Mouse (Mus musculus) olfactory bulb, adult 2 months (tissue): ENCODE measurements at regions not wholly inside any gene's neighbourhood (a gene's known extent, or its start where the extent isn't known, plus 50 kb on each side); places are given as distances from the start of the nearest gene placed in this dataset.

ENCODE experiments used
- CTCF ChIP-seq: fragments of 200-500 bp; IDR thresholded peaks from 2 replicates; pipeline ENCODE4 v1.5.1; 2012; ENCODE audit warnings: low read depth, mild to moderate bottlenecking, low read length, moderate library complexity; ENCODE audit not compliant: insufficient read depth
- POLR2A ChIP-seq: fragments of 200-500 bp; IDR thresholded peaks from 2 replicates; pipeline ENCODE4 v1.6.1; 2012; ENCODE audit warnings: mild to moderate bottlenecking, low read depth, low read length, moderate library complexity; ENCODE audit not compliant: insufficient read depth

- TF ChIP-seq CTCF (no peak), POLR2A (no peak)
These were observed 221.0 kb upstream of the Fn1 start for GRCm38 (mm10) chr1:71874037-71874436.
